Mouse (Mus musculus): ENCODE data around the gene Abtb1. TPM values are rescaled to one million over a fixed set of nuclear protein-coding genes. Genes with fewer than 3 reads are reported as not detected.

Abtb1 gene
- total RNA-seq, 2 experiments from 2014 or later: 28.1 to 29.2 TPM

DNA sequence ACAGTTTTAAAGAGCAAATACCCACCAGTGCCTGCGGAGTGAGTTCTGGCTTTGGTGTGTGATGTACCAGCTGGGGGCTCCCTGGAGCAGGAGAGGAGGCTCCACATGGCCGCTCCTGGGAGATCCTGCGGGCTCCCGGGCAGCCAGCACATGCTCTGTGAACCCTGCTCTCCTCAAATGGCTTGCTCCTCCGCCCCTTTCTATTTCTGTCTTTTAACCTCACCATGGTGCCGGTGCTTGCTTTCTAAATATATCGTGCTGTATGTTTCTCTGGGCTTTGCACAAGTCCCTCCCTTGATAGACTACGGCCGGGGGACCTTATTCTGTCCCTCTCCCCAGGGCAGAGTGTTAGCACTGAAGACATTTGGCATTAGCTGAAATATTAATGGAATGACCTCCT is 15.5 kb upstream of the Abtb1 start:
- peak; percentile 41 to 42 for DNase-seq
- intact Hi-C loops (cut with DNase I): no loop called here

GRCm38 (mm10) chr6:88855636-88856035 is 13.9 kb upstream of the Abtb1 start:
- peak; percentile 65 to 73 for DNase-seq
- intact Hi-C loops (cut with DNase I): loop anchor here (1.0 kb wide), 1 partner anchor 306 kb away; no protein-coding TSS in a partner anchor

GRCm38 (mm10) chr6:88854509-88854908 is 12.7 kb upstream of the Abtb1 start:
- intact Hi-C loops (cut with DNase I): no loop called here
- no peak for DNase-seq

DNA sequence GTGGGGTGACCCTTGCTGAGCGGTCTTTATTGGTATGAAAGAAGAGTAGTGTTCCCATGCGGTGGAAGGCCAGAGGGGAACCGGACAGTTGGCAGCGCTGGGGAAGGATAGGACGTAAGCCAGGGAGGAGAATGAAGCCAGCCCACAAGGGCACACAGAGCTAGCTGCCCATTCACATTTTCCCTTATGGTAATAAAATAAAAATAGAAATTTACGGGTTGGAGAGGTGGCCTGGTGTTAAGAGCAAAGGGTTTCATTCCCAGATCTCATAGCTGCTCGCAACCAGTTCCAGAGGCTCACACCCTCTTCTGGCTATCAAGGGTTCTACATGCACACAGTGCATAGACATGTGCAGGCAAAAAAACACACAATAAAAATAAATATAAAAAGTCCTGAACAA is 8.2 kb upstream of the Abtb1 start:
- DNase-seq: no peak
- intact Hi-C loops (cut with DNase I): no loop called here

- peak in 1 of 2 experiments; percentile 54 for DNase-seq
- intact Hi-C loops (cut with DNase I): no loop called here
Observed at GRCm38 (mm10) chr6:88849270-88849669, 7.5 kb upstream of the Abtb1 start.

- DNase-seq: no peak
- intact Hi-C loops (cut with DNase I): no loop called here
Observed at GRCm38 (mm10) chr6:88847571-88847970, 5.8 kb upstream of the Abtb1 start.

GRCm38 (mm10) chr6:88844901-88845565 is 3.2 kb upstream of the Abtb1 start:
- no peak for DNase-seq
- intact Hi-C loops (cut with DNase I): no loop called here

DNA sequence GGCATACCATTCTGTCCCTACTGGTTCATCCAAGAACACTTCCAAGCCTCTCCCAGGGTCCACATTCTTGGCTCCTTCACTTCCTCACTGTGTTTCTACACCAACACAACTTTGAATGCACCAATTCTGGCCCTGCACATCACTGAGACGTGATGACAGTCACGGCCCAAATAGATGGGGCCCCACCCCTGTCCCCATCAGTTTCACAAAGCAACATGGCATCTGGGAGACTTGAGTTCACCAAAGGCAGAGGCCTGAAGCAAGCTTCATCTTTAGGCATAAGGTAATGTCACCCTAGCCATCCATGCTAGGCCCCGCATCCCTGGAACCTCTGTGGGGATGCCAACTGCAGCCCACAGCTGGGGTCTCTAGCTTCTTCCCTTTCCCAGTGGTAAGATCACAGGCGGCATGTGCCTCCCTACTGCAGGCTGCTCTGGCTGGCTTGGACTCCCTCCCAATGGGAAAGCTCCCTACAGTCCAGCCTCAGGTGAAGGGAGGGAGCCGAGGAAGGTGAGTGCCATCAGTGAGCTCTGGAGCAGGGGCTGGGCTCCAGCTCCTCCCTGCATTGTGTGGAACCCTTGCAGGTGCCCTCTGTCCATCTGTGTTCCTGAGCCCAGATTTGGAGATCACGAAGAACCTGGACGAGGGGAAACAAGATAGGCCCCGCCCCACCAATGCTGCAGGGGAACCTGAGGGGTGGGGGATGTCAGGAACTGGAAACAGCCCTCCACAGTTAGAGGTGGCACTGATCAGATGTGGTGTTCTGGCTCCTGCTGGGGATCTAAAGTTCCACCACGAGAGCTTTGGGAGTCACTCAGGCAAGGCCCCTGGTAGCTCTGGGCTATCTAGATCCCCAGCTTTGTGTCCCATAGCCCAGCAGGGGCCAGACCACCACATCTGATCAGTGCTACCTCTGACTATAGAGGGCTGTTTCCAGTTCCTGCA is 2.3 kb upstream of the Abtb1 start:
- DNase-seq: no peak

DNA sequence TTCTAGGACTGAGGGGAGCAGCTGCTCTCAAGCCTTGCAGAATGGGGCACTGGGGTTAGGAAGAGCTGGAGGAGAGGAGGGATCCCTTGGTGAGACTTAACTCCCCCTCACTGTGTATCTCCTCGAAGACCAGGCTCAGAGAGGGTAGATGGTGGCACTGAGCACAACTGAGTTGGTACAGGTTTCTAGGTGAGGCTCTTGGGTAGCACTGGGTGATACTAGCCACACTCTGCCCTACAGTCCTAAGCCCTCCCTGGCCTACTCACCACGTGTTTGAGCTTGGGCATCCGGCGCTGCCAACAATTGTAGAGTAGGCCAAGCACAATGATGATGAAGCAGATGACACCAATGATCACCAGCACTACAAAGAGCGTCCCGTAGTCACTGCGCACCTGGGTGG is 1.5 kb upstream of the Abtb1 start:
- intact Hi-C loops (cut with DNase I): no loop called here
- DNase-seq: no peak

More for the DNA sequence above, 2.3 kb upstream of the Abtb1 start:
- intact Hi-C loops (cut with DNase I): no loop called here

GRCm38 (mm10) chr6:88842731-88843151 is 957 bp upstream of the Abtb1 start:
- DNase-seq: peak in 1 of 2 experiments; percentile 41
- intact Hi-C loops (cut with DNase I): no loop called here

- DNase-seq: no peak
- intact Hi-C loops (cut with DNase I): no loop called here
Observed at GRCm38 (mm10) chr6:88841514-88841780, 337 bp downstream of the Abtb1 start.

DNA sequence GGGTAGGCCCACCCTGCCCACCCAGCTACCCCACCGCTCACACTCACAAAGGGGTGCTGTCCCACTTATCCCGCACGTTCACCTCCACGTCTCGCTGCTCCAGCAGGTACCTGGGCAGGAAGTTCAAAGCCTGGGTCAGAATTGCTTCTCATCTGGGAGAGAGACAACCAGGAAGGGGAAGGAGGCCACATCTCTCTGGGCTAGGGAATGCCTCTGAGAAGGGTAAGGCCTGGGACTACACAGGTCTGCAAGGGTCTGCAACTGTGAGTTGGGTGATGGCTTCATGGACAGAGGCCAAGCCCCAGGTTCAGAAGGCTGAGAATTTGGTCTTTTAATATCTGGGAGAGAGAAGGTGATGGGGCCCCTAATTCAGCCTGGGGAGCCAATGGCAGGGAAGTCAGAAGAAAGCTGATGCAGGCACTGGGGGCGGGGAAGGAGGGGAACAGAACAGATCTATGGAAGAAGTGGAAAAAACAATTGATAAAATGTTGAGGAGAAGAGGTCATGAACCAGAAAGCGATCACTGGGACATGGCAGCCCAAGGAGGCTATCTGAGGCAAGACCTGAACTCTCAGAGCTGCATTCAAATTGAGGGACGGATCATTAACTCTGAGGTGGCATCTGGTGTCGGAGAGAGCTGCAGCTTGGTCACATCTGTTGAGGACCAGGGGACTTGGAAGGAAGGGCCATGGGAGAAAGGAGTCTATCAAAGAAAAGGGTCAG is 832 bp downstream of the Abtb1 start:
- DNase-seq: no peak
- intact Hi-C loops (cut with DNase I): no loop called here

- intact Hi-C loops (cut with DNase I): no loop called here
- DNase-seq: no peak
Observed at GRCm38 (mm10) chr6:88840211-88840610, 1.6 kb downstream of the Abtb1 start.

GRCm38 (mm10) chr6:88839135-88839970 is 2.4 kb downstream of the Abtb1 start:
- no peak for DNase-seq

GRCm38 (mm10) chr6:88838613-88839012 is 3.2 kb downstream of the Abtb1 start:
- intact Hi-C loops (cut with DNase I): no loop called here
- DNase-seq: no peak

More at GRCm38 (mm10) chr6:88839135-88839970, 2.4 kb downstream of the Abtb1 start:
- intact Hi-C loops (cut with DNase I): no loop called here

GRCm38 (mm10) chr6:88837999-88838398 is 3.8 kb downstream of the Abtb1 start:
- no peak for DNase-seq
- intact Hi-C loops (cut with DNase I): no loop called here

- intact Hi-C loops (cut with DNase I): no loop called here
Observed at GRCm38 (mm10) chr6:88836178-88836819, 5.5 kb downstream of the Abtb1 start.

GRCm38 (mm10) chr6:88835047-88835446 is 6.7 kb downstream of the Abtb1 start:
- intact Hi-C loops (cut with DNase I): no loop called here
- DNase-seq: no peak

More at GRCm38 (mm10) chr6:88836178-88836819, 5.5 kb downstream of the Abtb1 start:
- DNase-seq: no peak

DNA sequence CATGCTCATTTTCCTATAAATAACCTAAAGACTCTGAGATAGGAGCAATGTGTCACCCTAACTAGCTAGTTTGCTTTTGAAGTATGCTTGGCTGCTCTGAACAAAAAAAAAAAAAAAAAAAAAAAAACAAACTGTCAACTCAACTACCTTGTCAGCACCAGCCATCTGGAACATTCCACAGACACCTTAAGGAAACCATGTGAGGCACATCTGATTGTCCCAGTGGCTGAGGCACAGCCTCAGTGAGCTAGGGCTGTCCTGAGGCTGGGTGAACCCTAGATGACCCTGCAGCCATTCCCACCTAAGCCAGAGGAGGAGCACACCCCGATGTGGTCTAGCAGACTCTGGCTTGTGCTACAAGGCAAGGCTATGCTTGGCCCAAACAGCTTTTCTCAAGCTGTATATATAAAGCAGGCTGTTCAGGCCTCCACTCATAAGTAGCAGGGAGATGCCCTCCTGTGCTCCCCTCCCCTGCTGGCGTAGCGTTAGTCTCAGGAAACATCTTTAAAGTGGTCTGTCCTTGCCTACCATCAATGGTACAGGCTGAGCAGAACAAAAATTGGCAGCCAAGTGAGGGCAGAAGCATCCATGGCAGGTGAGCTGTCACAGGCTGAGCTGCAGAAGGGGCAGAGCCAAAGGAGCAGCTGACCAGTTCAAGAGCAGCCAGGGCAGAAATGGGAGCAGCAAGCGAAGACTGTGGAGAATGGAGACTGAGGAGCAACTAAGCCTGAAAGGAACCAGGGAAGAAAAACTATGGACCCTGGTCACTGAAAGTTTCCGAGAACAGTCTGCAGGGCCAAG is 8.2 kb downstream of the Abtb1 start:
- no peak for DNase-seq

More for the DNA sequence above, 8.2 kb downstream of the Abtb1 start:
- intact Hi-C loops (cut with DNase I): loop anchor here (5.0 kb wide), 1 partner anchor 271 kb away; no protein-coding TSS in a partner anchor
